Mouse (Mus musculus) midbrain, postnatal 0 days (tissue): ENCODE results near the gene Ajuba. TPM values are rescaled to one million over a fixed set of nuclear protein-coding genes. Genes with fewer than 3 reads are reported as not detected.

Experiments used
- ATAC-seq: fragments of 200-750 bp; cut with Nextera tagmentation; 2 replicates; pipeline ENCODE4 v1.8.0; 2017; ENCODE audit warnings: moderate number of reproducible peaks, mild to moderate bottlenecking, moderate TSS enrichment, moderate library complexity; ENCODE audit not compliant: low FRiP score
- DNase-seq: peaks from one replicate; pipeline ENCODE4 v3.0.0-alpha.2; 2015; ENCODE audit warnings: low spot score
- H3K27ac ChIP-seq: fragments of 300-500 bp; sonication (generic); 2 replicates; pipeline ENCODE4 v1.5.1; 2014; ENCODE audit warnings: low read depth, mild to moderate bottlenecking, low read length, mixed read lengths
- H3K27me3 ChIP-seq: fragments of 300-500 bp; sonication (generic); 2 replicates; pipeline ENCODE4 v1.6.1; 2014; ENCODE audit warnings: low read length, control low read depth, mixed read lengths; ENCODE audit not compliant: insufficient read depth
- H3K36me3 ChIP-seq: fragments of 300-500 bp; sonication (generic); 2 replicates; pipeline ENCODE4 v1.6.1; 2014; ENCODE audit warnings: low read length, control low read depth, mixed read lengths; ENCODE audit not compliant: insufficient read depth
- H3K4me1 ChIP-seq: fragments of 300-500 bp; sonication (generic); 2 replicates; pipeline ENCODE4 v1.6.1; 2014; ENCODE audit warnings: mild to moderate bottlenecking, control low read depth, antibody characterized with exemption, low read length, mixed read lengths; ENCODE audit not compliant: insufficient read depth
- H3K4me2 ChIP-seq: fragments of 300-500 bp; sonication (generic); 2 replicates; pipeline ENCODE4 v1.6.1; 2014; ENCODE audit warnings: low read depth, mild to moderate bottlenecking, low read length, mixed read lengths; ENCODE audit not compliant: poor library complexity, severe bottlenecking
- H3K4me3 ChIP-seq: fragments of 300-500 bp; sonication (generic); 2 replicates; pipeline ENCODE4 v1.5.1; 2014; ENCODE audit warnings: low read depth, mild to moderate bottlenecking, low read length, moderate library complexity
- H3K9ac ChIP-seq: fragments of 300-500 bp; sonication (generic); replicated peaks from 2 replicates; pipeline ENCODE4 v1.6.1; 2014; ENCODE audit warnings: mild to moderate bottlenecking, low read length, moderate library complexity, mixed read lengths; ENCODE audit not compliant: poor library complexity, severe bottlenecking
- H3K9me3 ChIP-seq: fragments of 300-500 bp; sonication (generic); 2 replicates; pipeline ENCODE4 v1.6.1; 2016; ENCODE audit warnings: low read length, control low read depth
- CTCF ChIP-seq: IDR thresholded peaks from 2 replicates; pipeline ENCODE4 v1.5.1; 2016; ENCODE audit warnings: antibody characterized with exemption, mild to moderate bottlenecking
- WGBS: fragments of 180-500 bp; shearing (Covaris S2); extraction: QIAGEN DNeasy Blood & Tissue Kit; methylation state at CpG from one replicate; pipeline ENCODE4 v1.1.7; 2014; 5-methylcytosine and 5-hydroxymethylcytosine counted together
- polyA plus RNA-seq: library from polyadenylated mRNA; unstranded; fragments of >200 nt; fragmentation: Nextera tagmentation; extraction: Ambion mirVana; gene quantifications from 2 replicates; pipeline ENCODE4 v1.2.1, GENCODE M21; 2015
- total RNA-seq: library from RNA; depleted of rRNA; stranded (reverse); fragments of >200 nt; gene quantifications from 2 replicates; pipeline ENCODE4 v1.2.3, GENCODE M21; 2014

The Ajuba gene
- total and polyA plus RNA-seq, 2 experiments from 2014 or later: 3.9 to 8.1 TPM

DNA sequence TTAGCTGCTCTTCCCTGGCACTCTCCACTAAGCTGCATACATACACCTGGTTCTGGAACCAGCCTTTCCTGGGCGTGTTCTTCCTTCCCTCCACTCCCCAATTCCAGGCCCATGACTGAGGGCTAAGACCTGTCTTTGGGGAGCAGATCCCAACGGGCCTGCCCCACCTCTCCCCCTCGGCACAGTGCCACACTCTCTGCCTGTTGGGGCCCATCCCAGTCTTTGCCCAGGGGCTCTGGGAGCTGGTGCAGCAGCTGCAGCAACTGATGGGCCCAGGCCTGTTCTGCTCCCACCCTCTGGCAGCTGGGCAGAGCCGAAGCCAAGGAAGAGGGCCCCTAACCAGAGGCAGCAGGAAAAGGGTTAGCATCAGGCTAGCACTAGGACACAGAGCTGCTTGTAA is 3.1 kb downstream of the Ajuba start:
- 20% methylated on average over 4 of the region's 4 CpGs for WGBS
- no peak overlapping the region for H3K9ac ChIP-seq
- 0 out of 2 replicates have a peak, but pooled peaks cover 4% of the 10 kb centered on the region for H3K4me1 ChIP-seq
- 0 out of 2 replicates have a peak overlapping the region, but pooled peaks have one; percentile 12 for H3K4me2 ChIP-seq
- no peaks in the 10 kb centered on the region for H3K36me3 ChIP-seq
- H3K27me3 ChIP-seq: peaks cover 36% of the 10 kb centered on the region
- no peak for ATAC-seq
- no peak overlapping the region for H3K27ac ChIP-seq
- DNase-seq: peak; percentile 27
- H3K9me3 ChIP-seq: no peaks in the 10 kb centered on the region
- TF ChIP-seq CTCF: no peak
- no peak overlapping the region for H3K4me3 ChIP-seq

DNA sequence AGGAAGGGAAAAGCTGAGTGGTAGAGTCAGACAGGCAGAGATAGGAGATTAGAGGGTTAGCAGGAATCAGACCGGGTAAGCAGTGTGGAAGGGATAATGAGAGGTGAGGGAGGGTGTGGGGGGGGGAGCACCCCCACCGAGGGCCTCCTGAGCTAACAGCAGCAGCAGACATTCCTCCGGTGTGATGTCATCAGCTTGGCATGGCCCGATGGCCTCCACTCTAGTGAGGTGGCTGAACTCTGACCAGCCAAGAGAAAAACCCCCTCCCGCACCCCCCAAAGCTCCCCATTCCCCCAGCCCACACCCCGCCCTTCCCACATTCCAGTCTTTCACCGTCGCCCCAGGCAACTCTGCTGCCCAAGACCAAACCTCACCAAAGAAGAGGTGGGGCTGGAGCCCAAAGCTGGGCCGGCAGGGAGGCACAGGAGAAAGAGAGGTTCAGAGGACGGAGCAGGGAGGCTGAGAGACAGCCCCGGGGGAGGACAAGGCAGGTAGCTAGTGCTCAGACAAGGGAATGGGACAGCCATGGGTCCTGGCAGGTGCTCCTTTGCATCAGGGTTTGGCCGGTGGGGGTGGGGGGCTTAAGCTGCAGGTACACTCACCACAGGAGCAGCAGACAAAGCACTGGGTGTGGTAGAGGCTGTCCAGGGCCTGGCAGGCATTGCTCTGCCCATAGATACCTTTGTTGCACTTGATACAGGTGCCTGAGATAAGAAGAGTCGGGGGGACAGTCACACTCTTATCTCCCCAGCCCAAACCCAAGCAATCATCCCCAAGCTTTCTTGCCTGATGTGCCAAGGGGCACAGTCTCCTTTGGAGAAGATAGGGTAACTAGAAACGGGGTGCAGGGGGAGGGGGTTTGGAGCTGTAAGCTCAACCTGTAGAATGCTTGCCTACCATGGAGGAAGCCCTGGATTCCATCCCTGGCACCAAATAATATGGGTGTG is 4.3 kb downstream of the Ajuba start:
- Histone ChIP-seq H3K4me3 (no peak overlapping the region), H3K36me3 (no peaks in the 10 kb centered on the region), H3K4me2 (peak overlapping the region; percentile 1; the same call in 1 of the 2 replicates), H3K4me1 (0 out of 2 replicates have a peak, but pooled peaks cover 4% of the 10 kb centered on the region), H3K27ac (no peak overlapping the region), H3K27me3 (peaks cover 36% of the 10 kb centered on the region), H3K9ac (no peak overlapping the region), H3K9me3 (no peaks in the 10 kb centered on the region)
- WGBS: 16% methylated on average over 12 of the region's 14 CpGs
- no peak for ATAC-seq
- DNase-seq: no peak
- no peak for TF ChIP-seq CTCF

DNA sequence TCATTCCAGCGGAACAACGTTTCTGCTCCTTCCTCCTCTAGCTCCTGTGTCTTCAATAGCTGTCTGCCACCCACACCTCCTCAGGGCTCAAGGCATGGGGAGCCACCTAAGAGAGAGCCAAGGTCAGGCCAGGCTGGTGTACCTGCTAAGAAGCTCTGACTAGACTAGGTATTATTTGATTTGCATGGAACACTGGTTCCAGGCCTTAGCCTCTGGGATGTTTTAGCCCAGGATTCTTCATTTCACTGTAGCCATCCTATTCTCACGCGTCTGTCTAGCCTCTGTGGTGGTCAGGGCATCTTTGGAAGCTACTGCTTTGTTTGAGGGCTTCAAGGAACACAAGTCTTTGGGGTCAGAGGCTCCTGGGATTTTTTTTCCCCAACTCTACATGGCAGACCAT is 5.2 kb downstream of the Ajuba start:
- no peak for DNase-seq
- Histone ChIP-seq H3K4me1 (0 out of 2 replicates have a peak, but pooled peaks cover 3% of the 10 kb centered on the region), H3K4me2 (no peak overlapping the region), H3K36me3 (no peaks in the 10 kb centered on the region), H3K4me3 (no peak overlapping the region), H3K9ac (no peak overlapping the region), H3K9me3 (no peaks in the 10 kb centered on the region), H3K27ac (no peak overlapping the region), H3K27me3 (peaks cover 34% of the 10 kb centered on the region)
- 33% methylated on average over 4 of the region's 4 CpGs for WGBS
- no peak for TF ChIP-seq CTCF
- ATAC-seq: no peak

DNA sequence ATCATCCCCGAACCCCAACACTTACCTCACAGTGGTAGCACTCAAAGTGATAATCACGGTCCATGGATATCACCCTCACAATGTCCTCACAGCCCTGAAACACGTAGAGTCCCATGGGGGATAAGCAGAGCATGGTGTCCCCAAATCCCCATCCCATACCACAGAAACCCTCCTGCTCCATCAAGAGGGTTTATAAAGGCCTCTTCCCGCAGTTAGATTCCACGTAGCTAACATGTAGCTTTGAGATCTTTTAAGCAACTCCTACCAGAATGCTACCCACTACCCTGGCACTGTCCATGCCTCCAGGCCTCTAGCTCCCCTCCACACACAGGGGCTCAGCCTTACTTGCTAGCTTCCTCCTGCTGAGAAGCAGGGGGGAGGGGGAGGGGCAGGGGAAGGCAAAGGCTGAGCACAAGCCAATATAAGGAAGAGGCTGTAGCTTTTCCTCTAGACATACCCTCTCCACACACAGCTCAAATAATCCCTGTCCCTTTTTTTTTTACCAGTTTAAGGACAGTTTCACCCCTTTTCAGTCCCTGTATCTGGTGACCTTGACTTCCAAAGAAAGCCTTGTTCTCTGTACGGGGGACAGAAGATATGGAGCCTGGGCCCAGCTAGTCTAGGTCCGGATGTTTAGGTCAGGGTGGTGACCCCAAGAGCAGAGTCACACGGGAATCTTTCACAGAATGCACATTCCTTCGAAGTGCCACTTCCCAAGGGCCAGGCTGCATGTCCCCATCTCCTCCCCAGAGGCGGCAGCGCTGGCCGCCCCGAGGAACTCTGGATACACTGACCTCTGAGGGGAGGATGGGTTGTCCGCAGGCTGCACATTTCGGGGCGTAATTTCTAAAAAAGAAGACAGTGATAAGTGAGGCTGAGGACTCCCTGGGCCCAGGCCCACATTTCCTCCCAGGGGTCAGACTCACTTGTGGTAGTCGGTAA is 7.6 kb downstream of the Ajuba start:
- 62% methylated on average over 17 of the region's 17 CpGs for WGBS
- Histone ChIP-seq H3K4me2 (no peak overlapping the region), H3K36me3 (no peaks in the 10 kb centered on the region), H3K9me3 (no peaks in the 10 kb centered on the region), H3K9ac (no peak overlapping the region), H3K27me3 (peaks cover 14% of the 10 kb centered on the region), H3K4me1 (no peaks in the 10 kb centered on the region), H3K4me3 (no peak overlapping the region), H3K27ac (no peak overlapping the region)
- no peak for TF ChIP-seq CTCF
- DNase-seq (no peak), ATAC-seq (no peak)

DNA sequence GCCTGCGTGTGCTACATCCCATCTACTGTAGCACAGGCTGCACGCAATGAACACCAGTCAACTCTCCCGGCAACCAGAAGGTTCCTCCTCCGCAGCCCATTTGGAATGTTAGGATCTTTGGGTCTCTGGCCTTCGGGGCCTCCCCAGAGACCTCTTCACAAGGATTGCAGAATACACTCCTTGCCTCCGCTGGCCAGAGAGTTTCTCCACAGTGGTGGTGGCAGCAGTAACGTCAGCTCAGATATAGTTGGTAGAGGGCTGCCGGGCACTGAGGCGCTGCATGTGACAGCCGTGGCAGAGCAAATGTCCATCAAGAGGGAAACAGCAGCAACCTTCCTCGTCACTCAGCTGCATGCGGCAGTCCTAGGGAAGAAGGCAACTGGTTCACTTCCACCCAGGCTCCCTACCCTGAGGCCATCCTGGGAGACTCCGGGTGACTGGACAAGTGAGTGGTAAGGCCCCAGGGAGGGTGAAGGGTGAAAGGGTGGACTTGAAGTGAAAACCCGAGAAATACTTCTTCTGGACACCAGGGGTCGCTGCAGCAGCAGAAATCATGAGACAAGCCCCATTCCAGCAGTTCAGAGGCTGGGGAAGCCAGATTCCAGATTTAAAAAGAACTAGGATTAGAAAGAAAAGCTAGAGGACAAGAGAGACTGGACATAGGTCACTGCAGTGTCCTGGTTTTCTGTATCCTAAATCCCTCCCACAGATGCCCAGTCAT is 8.5 kb downstream of the Ajuba start:
- Histone ChIP-seq H3K9me3 (no peaks in the 10 kb centered on the region), H3K4me3 (no peak overlapping the region), H3K4me1 (no peaks in the 10 kb centered on the region), H3K36me3 (no peaks in the 10 kb centered on the region), H3K9ac (no peak overlapping the region), H3K4me2 (no peak overlapping the region), H3K27me3 (peaks cover 5% of the 10 kb centered on the region), H3K27ac (no peak overlapping the region)
- WGBS: 74% methylated on average over 15 of the region's 15 CpGs
- DNase-seq (peak; percentile 76), ATAC-seq (no peak)
- TF ChIP-seq CTCF: peak; percentile 87
